Mouse (Mus musculus) liver, postnatal 0 days (tissue): ENCODE measurements around the gene Hephl1.

ENCODE experiments used
- CTCF ChIP-seq: sonication (generic); IDR thresholded peaks from 2 replicates; pipeline ENCODE4 v1.5.1; 2016; ENCODE audit warnings: antibody characterized with exemption, low read depth
- EP300 ChIP-seq: IDR thresholded peaks from 2 replicates; pipeline ENCODE4 v1.6.1; 2016; ENCODE audit warnings: antibody characterized with exemption, low read depth, mild to moderate bottlenecking

DNA sequence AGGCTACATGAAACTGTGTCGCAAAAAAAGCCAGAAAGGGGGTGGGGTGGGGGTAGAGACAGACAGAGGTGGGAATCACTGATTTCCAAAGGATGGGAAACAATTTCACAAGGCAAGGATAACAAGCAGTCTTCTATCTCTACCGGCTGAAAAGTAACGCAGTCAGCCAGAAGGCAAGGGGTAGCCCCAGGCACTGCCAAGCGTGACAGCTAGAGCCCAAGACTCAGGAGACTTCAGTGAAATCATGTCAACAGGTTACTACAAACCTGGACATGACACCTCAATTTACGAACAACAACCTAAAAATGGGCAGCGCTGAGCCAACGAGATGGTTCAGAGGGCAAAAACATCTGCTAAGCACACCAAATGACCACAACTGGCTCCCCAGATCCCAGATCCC lies 75.9 kb downstream of the Hephl1 start:
- TF ChIP-seq CTCF, result no peak
- TF ChIP-seq EP300, result no peak
